Mouse (Mus musculus) lung, embryonic 15.5 days (tissue): ENCODE data around the gene Ehd2. TPM values are rescaled to one million over a fixed set of nuclear protein-coding genes. Genes with fewer than 3 reads are reported as not detected.

Experiments
- ATAC-seq: fragments of 200-750 bp; cut with Nextera tagmentation; 2 replicates; pipeline ENCODE4 v1.8.0; 2017; ENCODE audit warnings: moderate number of reproducible peaks, borderline replicate concordance; ENCODE audit not compliant: low FRiP score, low TSS enrichment; ENCODE audit errors: extremely low read depth
- H3K27ac ChIP-seq: fragments of 300-500 bp; sonication (generic); 2 replicates; pipeline ENCODE4 v1.5.1; 2015; ENCODE audit warnings: moderate library complexity, mild to moderate bottlenecking, inconsistent platforms
- H3K27me3 ChIP-seq: fragments of 300-500 bp; sonication (generic); 2 replicates; pipeline ENCODE4 v1.6.1; 2015; ENCODE audit warnings: inconsistent platforms
- H3K36me3 ChIP-seq: fragments of 300-500 bp; sonication (generic); 2 replicates; pipeline ENCODE4 v1.6.1; 2015; ENCODE audit warnings: inconsistent platforms
- H3K4me1 ChIP-seq: fragments of 300-500 bp; sonication (generic); 2 replicates; pipeline ENCODE4 v1.6.1; 2015; ENCODE audit warnings: inconsistent platforms
- H3K4me2 ChIP-seq: fragments of 300-500 bp; sonication (generic); 2 replicates; pipeline ENCODE4 v1.6.1; 2015; ENCODE audit warnings: inconsistent platforms, mild to moderate bottlenecking, moderate library complexity
- H3K4me3 ChIP-seq: fragments of 300-500 bp; sonication (generic); 2 replicates; pipeline ENCODE4 v1.5.1; 2015; ENCODE audit warnings: mild to moderate bottlenecking, inconsistent platforms
- H3K9ac ChIP-seq: fragments of 300-500 bp; sonication (generic); 2 replicates; pipeline ENCODE4 v1.6.1; 2015; ENCODE audit warnings: inconsistent platforms
- H3K9me3 ChIP-seq: fragments of 300-500 bp; sonication (generic); 2 replicates; pipeline ENCODE4 v1.6.1; 2016; ENCODE audit warnings: inconsistent platforms
- WGBS: fragments of 180-500 bp; shearing (Covaris S2); methylation state at CpG from one replicate; pipeline ENCODE4 v1.1.7; 2015; 5-methylcytosine and 5-hydroxymethylcytosine counted together
- polyA plus RNA-seq: library from polyadenylated mRNA; unstranded; fragments of >200 nt; fragmentation: Nextera tagmentation; extraction: Ambion mirVana; gene quantifications from 2 replicates; pipeline ENCODE4 v1.2.1, GENCODE M21; 2015

The Ehd2 gene
- 82.9 and 89.9 TPM in 2 replicates for polyA plus RNA-seq

DNA sequence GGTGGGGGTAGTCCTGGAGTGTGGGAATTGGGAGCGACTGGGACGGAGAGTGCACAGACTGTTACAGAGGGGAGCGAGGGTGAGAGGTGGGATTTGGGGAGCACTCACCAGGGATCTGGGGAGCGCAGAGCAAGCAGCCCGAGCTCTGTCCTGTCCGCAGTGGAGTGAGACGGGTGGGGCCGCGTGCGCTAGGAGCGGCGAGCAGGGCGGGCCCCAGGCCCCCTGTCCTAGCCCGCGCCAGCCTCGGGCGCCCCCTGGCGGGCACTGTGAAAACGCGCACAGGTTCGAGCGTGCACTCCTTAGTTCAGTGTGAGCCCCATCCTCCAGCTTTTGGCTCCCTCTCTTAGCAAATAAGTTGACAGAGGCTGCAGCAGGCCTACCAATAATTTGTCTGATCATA is at the start of gene Ehd2:
Gene Ehd2 (minus strand): TSS at position 256 of the 400 bp plus-strand sequence.
- 0% methylated on average over 20 of the region's 22 CpGs for WGBS
- peaks cover 16% of the 10 kb centered on the region for H3K36me3 ChIP-seq
- peak within 1 kb of the TSS; percentile 55; the same call in 1 of the 2 replicates for H3K27ac ChIP-seq
- no peaks in the 10 kb centered on the region for H3K9me3 ChIP-seq
- H3K4me2 ChIP-seq = peak within 1 kb of the TSS; percentile 62
- peak within 1 kb of the TSS; percentile 63 for H3K4me3 ChIP-seq
- H3K27me3 ChIP-seq = no peaks in the 10 kb centered on the region
- peak; percentile 84 for ATAC-seq
- H3K9ac ChIP-seq = peak within 1 kb of the TSS; percentile 66
- peaks cover 41% of the 10 kb centered on the region for H3K4me1 ChIP-seq

- H3K4me2 ChIP-seq = no peak overlapping the region
- 0 out of 2 replicates have a peak, but pooled peaks cover 2% of the 10 kb centered on the region for H3K36me3 ChIP-seq
- H3K4me3 ChIP-seq = no peak overlapping the region
- H3K9ac ChIP-seq = no peak overlapping the region
- 78% methylated on average over 5 of the region's 5 CpGs for WGBS
- H3K9me3 ChIP-seq = no peaks in the 10 kb centered on the region
- no peaks in the 10 kb centered on the region for H3K27me3 ChIP-seq
- no peak overlapping the region for H3K27ac ChIP-seq
- peaks cover 3% of the 10 kb centered on the region; the same call in 1 of the 2 replicates for H3K4me1 ChIP-seq
- no peak for ATAC-seq
Measured at GRCm38 (mm10) chr7:16015384-16015783, 48.0 kb upstream of the Ehd2 start.

GRCm38 (mm10) chr7:16014521-16015175 is 47.3 kb upstream of the Ehd2 start:
- Histone ChIP-seq H3K9me3 (no peaks in the 10 kb centered on the region), H3K4me1 (peaks cover 3% of the 10 kb centered on the region; the same call in 1 of the 2 replicates), H3K27me3 (no peaks in the 10 kb centered on the region), H3K4me3 (no peak overlapping the region), H3K36me3 (0 out of 2 replicates have a peak, but pooled peaks cover 2% of the 10 kb centered on the region), H3K27ac (no peak overlapping the region), H3K4me2 (no peak overlapping the region), H3K9ac (no peak overlapping the region)
- ATAC-seq = no peak
- WGBS = 86% methylated on average over 8 of the region's 8 CpGs

- Histone ChIP-seq H3K4me2 (no peak overlapping the region), H3K27me3 (no peaks in the 10 kb centered on the region), H3K9ac (no peak overlapping the region), H3K9me3 (no peaks in the 10 kb centered on the region), H3K4me1 (peaks cover 2% of the 10 kb centered on the region; the same call in 1 of the 2 replicates), H3K27ac (no peak overlapping the region), H3K4me3 (no peak overlapping the region), H3K36me3 (0 out of 2 replicates have a peak, but pooled peaks cover 2% of the 10 kb centered on the region)
- ATAC-seq = no peak
- WGBS = 74% methylated on average over 5 of the region's 5 CpGs
Measured at GRCm38 (mm10) chr7:16013722-16014275, 46.4 kb upstream of the Ehd2 start.

DNA sequence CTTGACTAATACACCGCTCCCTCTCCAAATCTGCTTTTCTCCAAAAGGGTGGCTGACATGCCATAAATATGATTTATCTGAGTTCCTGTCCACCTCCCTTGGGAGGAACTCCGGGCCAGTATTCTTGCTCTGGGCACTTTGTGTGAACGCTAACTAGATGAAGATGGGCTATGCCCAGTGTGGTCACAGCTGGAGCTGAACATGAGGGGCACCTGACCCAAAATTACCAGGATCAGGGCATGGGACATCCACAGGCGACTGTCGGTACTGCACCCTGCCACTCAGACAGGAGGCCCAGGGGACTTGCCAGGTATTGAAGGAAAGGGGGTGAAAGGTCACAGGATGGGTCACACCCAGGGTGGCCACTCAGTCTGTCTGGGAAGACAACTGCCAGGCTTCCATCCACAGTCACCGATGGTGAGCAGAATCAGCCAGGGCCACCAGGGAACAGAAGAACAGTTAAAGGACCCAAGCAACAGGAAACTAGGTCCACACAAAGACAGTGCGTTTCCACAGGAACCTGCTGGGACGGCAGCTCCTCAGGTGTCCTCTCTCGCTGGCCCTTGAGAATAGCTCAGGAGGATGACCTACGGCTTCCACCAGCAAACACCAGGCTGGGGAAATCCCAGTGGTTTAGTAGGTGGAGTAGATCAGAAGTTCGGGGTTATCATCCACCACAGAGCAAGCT is 45.4 kb upstream of the Ehd2 start:
- Histone ChIP-seq H3K4me1 (no peaks in the 10 kb centered on the region), H3K27ac (no peak overlapping the region), H3K9ac (no peak overlapping the region), H3K36me3 (0 out of 2 replicates have a peak, but pooled peaks cover 2% of the 10 kb centered on the region), H3K9me3 (no peaks in the 10 kb centered on the region), H3K27me3 (no peaks in the 10 kb centered on the region), H3K4me2 (no peak overlapping the region), H3K4me3 (no peak overlapping the region)
- 73% methylated on average over 11 of the region's 11 CpGs for WGBS
- no peak for ATAC-seq

DNA sequence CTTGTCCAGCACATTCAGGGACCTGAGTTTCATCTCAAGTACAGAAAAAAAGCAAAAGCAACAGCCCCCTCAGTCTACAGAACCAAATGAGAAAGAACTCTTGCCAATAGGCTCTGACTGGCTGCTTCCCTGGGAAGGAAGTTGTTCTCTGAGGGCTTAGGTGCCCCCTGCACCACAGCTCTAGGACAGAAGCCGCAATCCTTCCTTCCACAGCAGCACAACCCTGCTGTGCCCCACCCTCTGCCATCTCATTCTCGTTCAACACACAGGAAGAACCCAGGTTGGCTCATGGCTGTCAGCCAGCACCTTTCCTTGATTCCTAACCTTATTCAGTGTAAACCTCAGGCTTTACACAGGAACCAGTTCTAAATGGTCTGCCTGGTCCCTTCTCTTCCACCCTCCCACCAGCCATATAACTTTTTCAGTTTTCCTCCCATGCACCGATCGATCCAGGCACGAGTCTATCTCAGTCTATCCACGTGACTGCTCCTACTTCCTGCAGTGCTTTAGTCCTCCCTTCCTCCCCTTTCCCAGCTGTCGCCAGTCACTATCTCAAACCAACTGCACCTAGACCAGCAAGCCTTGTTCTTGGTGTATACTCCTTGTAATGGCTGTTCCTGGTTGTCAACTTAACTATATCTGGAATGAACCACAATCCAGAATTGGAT is 44.2 kb upstream of the Ehd2 start:
- Histone ChIP-seq H3K36me3 (0 out of 2 replicates have a peak, but pooled peaks cover 2% of the 10 kb centered on the region), H3K9ac (no peak overlapping the region), H3K4me1 (no peaks in the 10 kb centered on the region), H3K4me2 (no peak overlapping the region), H3K4me3 (no peak overlapping the region), H3K27ac (no peak overlapping the region), H3K9me3 (no peaks in the 10 kb centered on the region), H3K27me3 (no peaks in the 10 kb centered on the region)
- 67% methylated on average over 7 of the region's 7 CpGs for WGBS
- ATAC-seq = no peak

- Histone ChIP-seq H3K36me3 (0 out of 2 replicates have a peak, but pooled peaks cover 2% of the 10 kb centered on the region), H3K4me1 (no peaks in the 10 kb centered on the region), H3K4me3 (no peak overlapping the region), H3K27ac (no peak overlapping the region), H3K9me3 (no peaks in the 10 kb centered on the region), H3K27me3 (no peaks in the 10 kb centered on the region), H3K9ac (no peak overlapping the region), H3K4me2 (no peak overlapping the region)
- 65% methylated on average over 5 of the region's 5 CpGs for WGBS
- ATAC-seq = no peak
Measured at GRCm38 (mm10) chr7:16010649-16011048, 43.3 kb upstream of the Ehd2 start.

- no peak overlapping the region for H3K4me3 ChIP-seq
- no peak for ATAC-seq
Measured at GRCm38 (mm10) chr7:16009636-16010035, 42.3 kb upstream of the Ehd2 start.

GRCm38 (mm10) chr7:16005020-16005419 is 37.7 kb upstream of the Ehd2 start:
- Histone ChIP-seq H3K36me3 (no peaks in the 10 kb centered on the region), H3K4me3 (no peak overlapping the region), H3K27me3 (no peaks in the 10 kb centered on the region), H3K4me2 (no peak overlapping the region), H3K9me3 (no peaks in the 10 kb centered on the region), H3K4me1 (peaks cover 4% of the 10 kb centered on the region; the same call in 1 of the 2 replicates), H3K9ac (no peak overlapping the region), H3K27ac (no peak overlapping the region)
- 60% methylated on average over 3 of the region's 3 CpGs for WGBS
- ATAC-seq = no peak

More at GRCm38 (mm10) chr7:16009636-16010035, 42.3 kb upstream of the Ehd2 start:
- WGBS = 92% methylated on average over 7 of the region's 7 CpGs
- H3K27me3 ChIP-seq = no peaks in the 10 kb centered on the region
- H3K4me1 ChIP-seq = peaks cover 4% of the 10 kb centered on the region; the same call in 1 of the 2 replicates
- no peak overlapping the region for H3K27ac ChIP-seq
- H3K9ac ChIP-seq = no peak overlapping the region
- no peaks in the 10 kb centered on the region for H3K9me3 ChIP-seq
- no peak overlapping the region for H3K4me2 ChIP-seq
- 0 out of 2 replicates have a peak, but pooled peaks cover 2% of the 10 kb centered on the region for H3K36me3 ChIP-seq

DNA sequence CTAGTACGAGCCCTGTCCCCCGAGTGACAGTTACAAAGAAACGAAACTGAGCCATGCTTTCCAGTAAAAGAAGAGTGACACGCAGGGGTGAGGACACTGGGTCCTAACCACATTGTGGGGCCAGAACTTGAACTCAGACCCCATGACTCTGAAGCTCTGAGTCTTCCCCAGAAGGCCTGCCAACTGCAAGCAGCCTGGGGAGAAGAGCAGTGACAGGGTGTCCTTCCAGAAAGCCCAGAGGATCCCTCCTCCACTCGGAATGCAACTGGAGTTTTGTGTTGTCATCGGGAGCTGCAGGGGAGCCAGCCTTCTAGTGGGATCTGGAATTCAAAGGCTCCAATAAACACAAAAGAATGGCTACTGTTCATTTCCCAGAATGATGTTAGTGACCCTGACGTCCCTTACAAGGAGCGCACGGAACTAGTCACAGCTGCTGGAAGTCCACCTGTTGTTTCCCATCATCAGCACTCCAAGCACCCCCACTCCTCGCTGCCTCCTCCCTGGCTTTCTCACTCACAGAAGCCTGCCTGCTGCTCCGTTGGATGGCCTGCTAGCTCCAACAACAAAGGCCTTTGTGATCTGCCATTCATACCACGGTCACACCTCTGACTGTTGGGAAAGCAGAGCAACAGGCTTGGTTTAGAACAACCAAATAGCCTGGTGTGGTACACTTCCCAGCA is 37.0 kb upstream of the Ehd2 start:
- Histone ChIP-seq H3K36me3 (peaks cover under 1% of the 10 kb centered on the region; the same call in 1 of the 2 replicates), H3K9ac (no peak overlapping the region), H3K4me2 (no peak overlapping the region), H3K4me3 (no peak overlapping the region), H3K27me3 (no peaks in the 10 kb centered on the region), H3K9me3 (no peaks in the 10 kb centered on the region), H3K4me1 (peaks cover 4% of the 10 kb centered on the region; the same call in 1 of the 2 replicates), H3K27ac (no peak overlapping the region)
- WGBS = 69% methylated on average over 12 of the region's 12 CpGs
- ATAC-seq = no peak

- Histone ChIP-seq H3K27ac (no peak overlapping the region), H3K9ac (no peak overlapping the region), H3K9me3 (no peaks in the 10 kb centered on the region), H3K4me2 (no peak overlapping the region), H3K4me1 (peaks cover 4% of the 10 kb centered on the region; the same call in 1 of the 2 replicates), H3K36me3 (peaks cover 3% of the 10 kb centered on the region), H3K4me3 (no peak overlapping the region), H3K27me3 (no peaks in the 10 kb centered on the region)
- WGBS = 68% methylated on average over 4 of the region's 4 CpGs
- no peak for ATAC-seq
Measured at GRCm38 (mm10) chr7:16003032-16003431, 35.7 kb upstream of the Ehd2 start.
